27 mouse cellular contexts compared by ENCODE assay signal in the genomic region with DNA sequence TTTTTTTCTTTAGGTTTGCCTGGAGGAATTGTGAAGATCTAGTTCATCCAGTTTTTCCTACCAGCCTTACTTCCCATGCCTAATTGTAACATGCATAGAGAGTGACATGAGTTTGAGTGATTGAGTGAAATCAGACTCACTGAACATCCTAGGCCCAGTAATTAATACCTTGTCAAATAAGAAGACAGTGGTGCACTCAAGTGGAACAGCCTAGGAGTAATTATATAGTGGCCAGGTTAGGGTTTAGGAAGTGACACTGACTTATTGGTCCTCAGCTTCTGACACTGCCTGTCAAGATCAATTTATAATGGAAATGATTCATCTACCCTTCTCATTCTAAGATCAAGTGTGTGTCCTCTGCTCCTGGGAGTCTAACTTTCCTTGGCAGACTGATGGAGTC.
DNase-seq lines count a peak whose midpoint lies in the region; ATAC-seq lines count a peak whose summit lies in the region.
"Had no signal": no experiment of that assay in that cellular context is flagged by ENCODE, and none has a peak within 500 bp of the region (broad histone marks: within the 10 kb centered on the region; RNA-seq: fewer than 3 reads in every experiment).

No protein-coding gene starts in this region.

- no peak overlapping the region for H3K9ac ChIP-seq in hindbrain, embryonic 14.5 days
- no peak overlapping the region for H3K9ac ChIP-seq in hindbrain, embryonic 13.5 days
- no peak overlapping the region for H3K9ac ChIP-seq in kidney, embryonic 16.5 days (replicated peaks; ENCODE audit: low read length)
- H3K9ac ChIP-seq in neural tube, embryonic 12.5 days: no peak overlapping the region
- H3K9ac ChIP-seq: embryonic facial prominence, embryonic 12.5 days; embryonic facial prominence, embryonic 15.5 days; forebrain, postnatal 0 days; heart, embryonic 12.5 days; heart, embryonic 15.5 days; hindbrain, embryonic 15.5 days had no signal

- H3K4me2 ChIP-seq in hindbrain, embryonic 14.5 days (replicated peaks): no peak overlapping the region
- H3K4me2 ChIP-seq in hindbrain, embryonic 13.5 days: no peak overlapping the region
- no peak overlapping the region for H3K4me2 ChIP-seq in kidney, embryonic 16.5 days (replicated peaks; ENCODE audit: low read depth, low read length)
- no peak overlapping the region for H3K4me2 ChIP-seq in neural tube, embryonic 12.5 days (replicated peaks)
- H3K4me2 ChIP-seq: embryonic facial prominence, embryonic 12.5 days; embryonic facial prominence, embryonic 15.5 days; heart, embryonic 12.5 days; heart, embryonic 15.5 days; hindbrain, embryonic 15.5 days had no signal

- peak; percentile 5 for DNase-seq in embryo, embryonic 10 days (ENCODE audit: low spot score)
- no peak for DNase-seq in embryo, embryonic 10.5 days (ENCODE audit: low spot score)
- DNase-seq in hindbrain, embryonic 14.5 days (ENCODE audit: low spot score): no peak
- no peak for DNase-seq in kidney, adult 18-20 months
- no peak for DNase-seq in neural tube, embryonic 10.5 days (ENCODE audit: extremely low spot score, low spot score)
- DNase-seq: adrenal gland, adult 8-10 months; adrenal gland, postnatal 25 days; cerebellum, adult 11-12 months; cerebellum, adult 8-10 months; cerebellum, postnatal 10 days; cerebellum, postnatal 36 days; forebrain, postnatal 0 days; gastrocnemius, adult 2 months; gastrocnemius, postnatal 14 days; heart, adult 18-20 months; heart, postnatal 10 days; heart, postnatal 36 days had no signal

- no peak overlapping the region for H3K4me3 ChIP-seq in hindbrain, embryonic 14.5 days (replicated peaks; ENCODE audit: low read length)
- H3K4me3 ChIP-seq in hindbrain, embryonic 13.5 days: no peak overlapping the region
- H3K4me3 ChIP-seq in kidney, embryonic 16.5 days (ENCODE audit: low read length): no peak overlapping the region
- H3K4me3 ChIP-seq in neural tube, embryonic 12.5 days: no peak overlapping the region
- H3K4me3 ChIP-seq: embryonic facial prominence, embryonic 12.5 days; embryonic facial prominence, embryonic 15.5 days; gastrocnemius, adult 2 months; heart, embryonic 12.5 days; heart, embryonic 15.5 days; hindbrain, embryonic 15.5 days had no signal

- H3K27me3 ChIP-seq in hindbrain, embryonic 14.5 days (ENCODE audit: control insufficient read depth, insufficient read depth, low read length): no peaks in the 10 kb centered on the region
- no peaks in the 10 kb centered on the region for H3K27me3 ChIP-seq in hindbrain, embryonic 13.5 days
- no peaks in the 10 kb centered on the region for H3K27me3 ChIP-seq in kidney, embryonic 16.5 days (ENCODE audit: insufficient read depth, low read length)
- no peaks in the 10 kb centered on the region for H3K27me3 ChIP-seq in neural tube, embryonic 12.5 days (replicated peaks)
- H3K27me3 ChIP-seq: embryonic facial prominence, embryonic 12.5 days; embryonic facial prominence, embryonic 15.5 days; heart, embryonic 12.5 days; heart, embryonic 15.5 days; hindbrain, embryonic 15.5 days had no signal

- 0 out of 2 replicates have a peak, but pooled peaks have one; percentile 46 for ATAC-seq in hindbrain, embryonic 14.5 days (ENCODE audit: low FRiP score)
- no peak for ATAC-seq in hindbrain, embryonic 13.5 days (ENCODE audit: low FRiP score)
- ATAC-seq in kidney, embryonic 16.5 days (ENCODE audit: low FRiP score, low TSS enrichment): peak; percentile 62
- ATAC-seq in neural tube, embryonic 12.5 days (ENCODE audit: low FRiP score, low read depth): 0 out of 2 replicates have a peak, but pooled peaks have one; percentile 25
- ATAC-seq: activated CD4-positive, CD25-positive, alpha-beta regulatory T cell, adult 4 months; forebrain, embryonic 14.5 days; forebrain, postnatal 0 days had no signal

- no peaks in the 10 kb centered on the region for H3K9me3 ChIP-seq in hindbrain, embryonic 14.5 days (ENCODE audit: control insufficient read depth, low read length)
- H3K9me3 ChIP-seq in hindbrain, embryonic 13.5 days: no peaks in the 10 kb centered on the region
- no peaks in the 10 kb centered on the region for H3K9me3 ChIP-seq in kidney, embryonic 16.5 days (ENCODE audit: low read length)
- no peaks in the 10 kb centered on the region for H3K9me3 ChIP-seq in neural tube, embryonic 12.5 days
- H3K9me3 ChIP-seq: embryonic facial prominence, embryonic 12.5 days; embryonic facial prominence, embryonic 15.5 days; heart, embryonic 12.5 days; heart, embryonic 15.5 days; hindbrain, embryonic 15.5 days had no signal

- no peak overlapping the region for H3K27ac ChIP-seq in hindbrain, embryonic 14.5 days
- H3K27ac ChIP-seq in hindbrain, embryonic 13.5 days: no peak overlapping the region
- no peak overlapping the region for H3K27ac ChIP-seq in kidney, embryonic 16.5 days (ENCODE audit: low read length)
- no peak overlapping the region for H3K27ac ChIP-seq in neural tube, embryonic 12.5 days
- H3K27ac ChIP-seq: embryonic facial prominence, embryonic 12.5 days; embryonic facial prominence, embryonic 15.5 days; gastrocnemius, adult 2 months; heart, embryonic 15.5 days; hindbrain, embryonic 15.5 days had no signal

- no peaks in the 10 kb centered on the region for H3K4me1 ChIP-seq in hindbrain, embryonic 14.5 days (replicated peaks; ENCODE audit: control insufficient read depth, insufficient read depth, low read length)
- H3K4me1 ChIP-seq in hindbrain, embryonic 13.5 days (replicated peaks): no peaks in the 10 kb centered on the region
- H3K4me1 ChIP-seq in kidney, embryonic 16.5 days (ENCODE audit: insufficient read depth, low read length): no peaks in the 10 kb centered on the region
- no peaks in the 10 kb centered on the region for H3K4me1 ChIP-seq in neural tube, embryonic 12.5 days
- H3K4me1 ChIP-seq: embryonic facial prominence, embryonic 12.5 days; embryonic facial prominence, embryonic 15.5 days; heart, embryonic 12.5 days; heart, embryonic 15.5 days; hindbrain, embryonic 15.5 days had no signal

- H3K36me3 ChIP-seq in hindbrain, embryonic 14.5 days (replicated peaks; ENCODE audit: control insufficient read depth, insufficient read depth): no peaks in the 10 kb centered on the region
- no peaks in the 10 kb centered on the region for H3K36me3 ChIP-seq in hindbrain, embryonic 13.5 days
- H3K36me3 ChIP-seq in kidney, embryonic 16.5 days (ENCODE audit: insufficient read depth, low read length): no peaks in the 10 kb centered on the region
- no peaks in the 10 kb centered on the region for H3K36me3 ChIP-seq in neural tube, embryonic 12.5 days
- H3K36me3 ChIP-seq: embryonic facial prominence, embryonic 12.5 days; embryonic facial prominence, embryonic 15.5 days; heart, embryonic 12.5 days; heart, embryonic 15.5 days; hindbrain, embryonic 15.5 days had no signal
